15 mouse cellular contexts compared by ENCODE assay signal in genomic region chr15:70555583-70555894, GRCm38 (mm10).
A peak's percentile ranks its signal among the peaks of the same experiment; 100 is the strongest.
DNase-seq lines count a peak whose midpoint lies in the region; ATAC-seq lines count a peak whose summit lies in the region.
"Had no signal": no experiment of that assay in that cellular context is flagged by ENCODE, and none has a peak within 500 bp of the region (broad histone marks: within the 10 kb centered on the region; RNA-seq: fewer than 3 reads in every experiment).

No protein-coding gene starts in this region.

- DNase-seq in forebrain, embryonic 11.5 days (ENCODE audit: low spot score) = no peak
- no peak for DNase-seq in forebrain, embryonic 10.5 days (ENCODE audit: extremely low spot score, low spot score)
- no peak for DNase-seq in midbrain, embryonic 11.5 days (ENCODE audit: low spot score, missing footprints)
- DNase-seq in midbrain, embryonic 10.5 days (ENCODE audit: low spot score) = no peak
- DNase-seq in cerebellum, postnatal 25 days = no peak
- DNase-seq in left cerebral cortex, adult 8-10 months (ENCODE audit: low spot score in 2 of 2) = no peak
- DNase-seq: liver, embryonic 13.5 days; right cerebral cortex, adult 18-20 months; thymus, postnatal 4 days had no signal

- no peak overlapping the region for H3K27ac ChIP-seq in forebrain, embryonic 11.5 days (ENCODE audit: low read depth, low read length)
- H3K27ac ChIP-seq in forebrain, embryonic 10.5 days = no peak overlapping the region
- no peak overlapping the region for H3K27ac ChIP-seq in midbrain, embryonic 11.5 days (ENCODE audit: low read depth, low read length)
- no peak overlapping the region for H3K27ac ChIP-seq in midbrain, embryonic 10.5 days (replicated peaks)
- H3K27ac ChIP-seq in hindbrain, embryonic 16.5 days (ENCODE audit: low read depth, low read length) = no peak overlapping the region
- no peak overlapping the region; the same call in 1 of the 2 replicates for H3K27ac ChIP-seq in neural tube, embryonic 14.5 days (ENCODE audit: low read depth, low read length)
- H3K27ac ChIP-seq: kidney, postnatal 0 days; limb, embryonic 10.5 days; liver, embryonic 13.5 days had no signal

- peak; percentile 39 for ATAC-seq in forebrain, embryonic 11.5 days (replicated peaks; ENCODE audit: low FRiP score)
- 0 out of 2 replicates have a peak, but pooled peaks have one; percentile 27 for ATAC-seq in midbrain, embryonic 11.5 days (ENCODE audit: low FRiP score)
- no peak for ATAC-seq in hindbrain, embryonic 16.5 days
- ATAC-seq in neural tube, embryonic 14.5 days (ENCODE audit: low read depth) = 0 out of 2 replicates have a peak, but pooled peaks have one; percentile 4
- ATAC-seq: intestine, postnatal 0 days; lung, postnatal 0 days had no signal

- peak overlapping the region; percentile 8; the same call in 1 of the 2 replicates for H3K4me2 ChIP-seq in forebrain, embryonic 11.5 days (ENCODE audit: low read depth, low read length, severe bottlenecking)
- H3K4me2 ChIP-seq in midbrain, embryonic 11.5 days = no peak overlapping the region
- H3K4me2 ChIP-seq in hindbrain, embryonic 16.5 days (ENCODE audit: low read length) = peak overlapping the region; percentile 44
- H3K4me2 ChIP-seq in neural tube, embryonic 14.5 days (ENCODE audit: low read depth, low read length) = no peak overlapping the region; the same call in 1 of the 2 replicates
- H3K4me2 ChIP-seq: liver, embryonic 13.5 days had no signal

- WGBS in forebrain, embryonic 11.5 days = 77% methylated on average over 1 of the region's 1 CpGs
- WGBS in forebrain, embryonic 10.5 days = 71% methylated on average over 1 of the region's 1 CpGs
- 65% methylated on average over 1 of the region's 1 CpGs for WGBS in midbrain, embryonic 11.5 days
- 52% methylated on average over 1 of the region's 1 CpGs for WGBS in midbrain, embryonic 10.5 days
- WGBS in hindbrain, embryonic 16.5 days = 66% methylated on average over 1 of the region's 1 CpGs
- WGBS in neural tube, embryonic 14.5 days = 56% methylated on average over 1 of the region's 1 CpGs

- no peaks in the 10 kb centered on the region; the same call in 1 of the 2 replicates for H3K4me1 ChIP-seq in forebrain, embryonic 11.5 days (replicated peaks; ENCODE audit: control insufficient read depth, insufficient read depth, low read length)
- peaks cover 11% of the 10 kb centered on the region for H3K4me1 ChIP-seq in forebrain, embryonic 10.5 days
- peaks cover 7% of the 10 kb centered on the region; the same call in 1 of the 2 replicates for H3K4me1 ChIP-seq in midbrain, embryonic 11.5 days (ENCODE audit: control insufficient read depth, insufficient read depth, low read length)
- H3K4me1 ChIP-seq in midbrain, embryonic 10.5 days = peaks cover 8% of the 10 kb centered on the region
- peaks cover 3% of the 10 kb centered on the region; the same call in 1 of the 2 replicates for H3K4me1 ChIP-seq in hindbrain, embryonic 16.5 days (ENCODE audit: control insufficient read depth, insufficient read depth, low read depth, low read length)
- H3K4me1 ChIP-seq in neural tube, embryonic 14.5 days (ENCODE audit: control insufficient read depth, insufficient read depth, low read length) = no peaks in the 10 kb centered on the region
- H3K4me1 ChIP-seq: limb, embryonic 10.5 days; liver, embryonic 13.5 days had no signal

- no peaks in the 10 kb centered on the region for H3K36me3 ChIP-seq in forebrain, embryonic 11.5 days (ENCODE audit: control insufficient read depth, insufficient read depth, low read length)
- H3K36me3 ChIP-seq in forebrain, embryonic 10.5 days (replicated peaks) = no peaks in the 10 kb centered on the region
- no peaks in the 10 kb centered on the region for H3K36me3 ChIP-seq in midbrain, embryonic 11.5 days (ENCODE audit: control insufficient read depth, insufficient read depth, low read length)
- H3K36me3 ChIP-seq in midbrain, embryonic 10.5 days = no peaks in the 10 kb centered on the region
- no peaks in the 10 kb centered on the region for H3K36me3 ChIP-seq in hindbrain, embryonic 16.5 days (ENCODE audit: control insufficient read depth, insufficient read depth, low read length)
- no peaks in the 10 kb centered on the region for H3K36me3 ChIP-seq in neural tube, embryonic 14.5 days (ENCODE audit: control insufficient read depth, insufficient read depth, low read length)
- H3K36me3 ChIP-seq: limb, embryonic 10.5 days; liver, embryonic 13.5 days had no signal

- no peak overlapping the region for H3K4me3 ChIP-seq in forebrain, embryonic 11.5 days (ENCODE audit: low read depth, low read length)
- H3K4me3 ChIP-seq in forebrain, embryonic 10.5 days = no peak overlapping the region
- H3K4me3 ChIP-seq in midbrain, embryonic 11.5 days (ENCODE audit: low read depth, low read length) = no peak overlapping the region
- no peak overlapping the region for H3K4me3 ChIP-seq in midbrain, embryonic 10.5 days
- no peak overlapping the region for H3K4me3 ChIP-seq in hindbrain, embryonic 16.5 days (ENCODE audit: low read length)
- H3K4me3 ChIP-seq in neural tube, embryonic 14.5 days (ENCODE audit: low read depth, low read length) = no peak overlapping the region
- H3K4me3 ChIP-seq: limb, embryonic 10.5 days; liver, embryonic 13.5 days had no signal

- H3K9ac ChIP-seq in forebrain, embryonic 11.5 days (ENCODE audit: low read length) = no peak overlapping the region
- H3K9ac ChIP-seq in midbrain, embryonic 11.5 days (ENCODE audit: low read length) = no peak overlapping the region
- no peak overlapping the region for H3K9ac ChIP-seq in hindbrain, embryonic 16.5 days (ENCODE audit: low read depth, low read length)
- H3K9ac ChIP-seq in neural tube, embryonic 14.5 days (replicated peaks; ENCODE audit: low read depth, low read length) = no peak overlapping the region
- H3K9ac ChIP-seq: liver, embryonic 13.5 days had no signal

- no peaks in the 10 kb centered on the region for H3K9me3 ChIP-seq in forebrain, embryonic 11.5 days (ENCODE audit: control insufficient read depth, low read length)
- no peaks in the 10 kb centered on the region for H3K9me3 ChIP-seq in forebrain, embryonic 10.5 days
- no peaks in the 10 kb centered on the region for H3K9me3 ChIP-seq in midbrain, embryonic 11.5 days (ENCODE audit: control insufficient read depth, low read length)
- H3K9me3 ChIP-seq in midbrain, embryonic 10.5 days (replicated peaks) = no peaks in the 10 kb centered on the region
- no peaks in the 10 kb centered on the region for H3K9me3 ChIP-seq in hindbrain, embryonic 16.5 days (ENCODE audit: control insufficient read depth, low read length)
- no peaks in the 10 kb centered on the region for H3K9me3 ChIP-seq in neural tube, embryonic 14.5 days (ENCODE audit: control insufficient read depth, low read length)
- H3K9me3 ChIP-seq: limb, embryonic 10.5 days; liver, embryonic 13.5 days had no signal

- H3K27me3 ChIP-seq in forebrain, embryonic 11.5 days (ENCODE audit: control insufficient read depth, insufficient read depth, low read length) = no peaks in the 10 kb centered on the region
- no peaks in the 10 kb centered on the region for H3K27me3 ChIP-seq in forebrain, embryonic 10.5 days (ENCODE audit: poor library complexity, severe bottlenecking)
- H3K27me3 ChIP-seq in midbrain, embryonic 11.5 days (ENCODE audit: control insufficient read depth, insufficient read depth, low read length) = no peaks in the 10 kb centered on the region
- no peaks in the 10 kb centered on the region for H3K27me3 ChIP-seq in midbrain, embryonic 10.5 days (ENCODE audit: low read depth, poor library complexity, severe bottlenecking)
- no peaks in the 10 kb centered on the region for H3K27me3 ChIP-seq in hindbrain, embryonic 16.5 days (replicated peaks; ENCODE audit: control insufficient read depth, insufficient read depth, low read length)
- no peaks in the 10 kb centered on the region for H3K27me3 ChIP-seq in neural tube, embryonic 14.5 days (ENCODE audit: control insufficient read depth, insufficient read depth, low read length)
- H3K27me3 ChIP-seq: liver, embryonic 13.5 days had no signal

Comparison
In these comparisons a context has a peak if more than half of its experiments do, and no peak if none do; other contexts are left out.
1. H3K4me2 ChIP-seq: peak in forebrain, embryonic 11.5 days (single experiment) and hindbrain, embryonic 16.5 days (single experiment); none in midbrain, embryonic 11.5 days (single experiment) and neural tube, embryonic 14.5 days (single experiment).